Mouse (Mus musculus): ENCODE measurements at regions not wholly inside any gene's neighbourhood (a gene's known extent, or its start where the extent isn't known, plus 50 kb on each side); places are given as distances from the start of the nearest gene placed in this dataset.
"Not testable (repeated sequence)": the region's sequence is repeated elsewhere in the genome, so short reads cannot be mapped to it uniquely, and the experiment has no call there.

DNA sequence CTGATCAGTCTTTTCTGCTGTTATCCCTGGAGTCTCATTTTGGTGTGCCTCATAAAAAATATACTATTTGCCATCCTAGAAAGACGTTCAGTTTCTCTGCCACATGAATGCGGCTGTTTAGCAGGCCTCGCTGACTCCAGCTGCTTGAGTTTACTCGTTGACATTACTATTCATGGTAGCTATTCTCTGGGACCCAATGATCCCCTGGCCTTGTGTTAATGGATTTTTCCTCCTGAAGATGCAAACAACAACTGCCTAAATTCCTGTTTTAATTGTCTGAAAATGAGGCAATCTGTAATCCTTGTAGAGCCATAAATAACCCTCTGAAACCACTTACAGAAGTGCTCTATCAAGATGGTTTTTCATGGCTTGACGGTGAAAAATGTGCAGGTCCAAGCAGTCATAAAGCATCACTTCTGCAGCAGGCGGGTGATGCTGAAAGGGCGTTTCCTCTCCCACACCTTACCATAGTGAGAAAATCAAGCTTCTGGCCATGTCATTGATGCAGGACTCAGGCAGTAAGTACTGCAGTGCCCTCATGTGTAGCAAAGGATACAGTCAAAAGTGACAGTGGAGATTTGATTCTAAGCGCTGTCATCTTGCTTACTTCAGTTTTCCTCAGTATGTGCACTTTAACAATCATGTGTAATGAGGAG is 419.7 kb upstream of the Lrp1b start:
- DNase-seq: no peak

DNA sequence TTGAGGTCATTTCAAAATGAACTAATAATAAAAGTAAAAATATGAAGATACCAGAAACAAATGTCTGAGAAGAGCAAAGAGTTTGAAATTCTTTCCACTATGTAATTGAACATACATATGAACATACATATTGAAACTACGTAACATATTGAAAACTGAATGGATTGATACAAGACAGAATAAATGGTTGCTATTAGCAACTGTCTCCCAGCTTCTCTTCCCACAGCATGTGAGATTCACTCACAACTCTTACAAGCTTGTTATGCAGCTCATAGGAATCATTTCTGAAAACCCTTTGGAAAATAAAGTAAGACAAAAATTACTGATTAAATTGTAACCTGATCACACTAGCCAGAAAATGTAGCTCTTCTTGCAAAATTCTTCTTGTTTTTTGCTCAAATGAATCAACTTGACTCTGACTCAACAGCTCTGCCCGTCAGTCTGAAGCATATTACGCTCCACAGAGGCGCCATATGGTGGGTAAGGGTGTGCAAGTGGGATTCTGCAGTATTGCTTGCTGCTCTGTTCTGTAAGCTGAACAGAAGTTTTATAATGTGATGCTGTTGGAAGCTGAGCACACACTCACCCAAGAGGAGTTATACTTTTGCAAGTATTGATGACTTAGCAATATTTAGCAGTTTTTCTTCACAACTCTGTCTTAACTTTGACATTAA is 444.3 kb upstream of the Lrp1b start:
- DNase-seq: peak; percentile 10

DNA sequence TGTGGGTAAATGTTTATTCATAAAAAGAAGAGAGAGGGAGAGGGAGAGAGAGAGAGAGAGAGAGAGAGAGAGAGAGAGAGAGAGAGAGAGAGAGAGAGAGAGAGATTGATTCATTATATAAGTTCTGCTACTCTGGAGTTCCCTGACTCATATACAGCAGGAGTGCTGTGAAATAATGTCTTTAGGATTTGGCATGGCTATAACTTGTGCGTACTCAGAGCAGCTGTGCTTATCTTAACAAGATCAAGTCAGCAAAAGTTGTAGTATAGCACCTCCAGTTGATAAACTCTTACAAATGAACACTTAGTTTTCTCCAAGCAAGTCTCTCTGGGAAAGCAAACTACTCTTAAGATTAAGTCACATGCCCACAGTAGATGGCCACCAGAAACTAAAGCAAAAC is 435.3 kb upstream of the Kynu start:
- no peak for DNase-seq

DNA sequence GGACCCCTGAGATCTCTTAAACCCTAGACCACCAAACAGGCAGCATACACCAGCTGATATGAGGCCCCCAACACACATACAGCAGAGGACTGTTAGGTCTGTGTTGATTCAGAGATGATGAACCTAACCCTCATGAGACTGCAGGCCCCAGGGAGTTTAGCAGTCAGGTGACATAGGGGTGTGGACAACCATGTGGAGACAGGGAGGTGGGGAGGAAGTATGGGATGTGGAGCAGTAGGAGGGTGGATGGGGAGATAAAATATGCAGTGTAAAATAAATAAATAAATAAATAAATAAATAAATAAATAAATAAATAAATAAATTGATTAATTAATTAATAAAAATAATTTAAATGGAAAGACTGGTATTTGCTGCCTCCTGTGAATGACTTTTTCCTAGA is 401.6 kb upstream of the Kynu start:
- DNase-seq: no peak

GRCm38 (mm10) chr2:43182105-43182504 is 373.0 kb upstream of the Kynu start:
- DNase-seq: no peak

- not testable (repeated sequence) for DNase-seq
Observed at GRCm38 (mm10) chr2:43195531-43195930, 359.6 kb upstream of the Kynu start.

- no peak for DNase-seq
Observed at GRCm38 (mm10) chr2:43208223-43208622, 346.9 kb upstream of the Kynu start.

DNA sequence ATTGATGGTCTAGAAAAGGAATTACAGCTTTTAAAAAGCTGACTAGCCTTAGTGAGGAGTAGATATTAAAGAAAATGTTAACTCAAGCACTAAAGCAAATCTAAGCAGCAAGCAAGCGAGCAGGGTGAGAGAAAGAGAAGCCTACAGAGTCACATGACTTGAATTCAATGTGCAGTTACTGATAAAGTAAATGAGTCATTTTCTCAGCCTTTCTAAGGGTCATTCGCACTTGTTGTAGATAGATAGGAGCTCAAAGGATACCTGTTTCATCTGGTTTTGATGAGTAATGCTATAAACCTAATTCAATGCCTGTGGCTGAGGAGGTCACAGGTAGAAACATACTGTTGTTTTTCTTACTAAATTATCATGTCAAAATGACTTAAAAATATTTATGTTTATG is 341.2 kb upstream of the Kynu start:
- no peak for DNase-seq

DNA sequence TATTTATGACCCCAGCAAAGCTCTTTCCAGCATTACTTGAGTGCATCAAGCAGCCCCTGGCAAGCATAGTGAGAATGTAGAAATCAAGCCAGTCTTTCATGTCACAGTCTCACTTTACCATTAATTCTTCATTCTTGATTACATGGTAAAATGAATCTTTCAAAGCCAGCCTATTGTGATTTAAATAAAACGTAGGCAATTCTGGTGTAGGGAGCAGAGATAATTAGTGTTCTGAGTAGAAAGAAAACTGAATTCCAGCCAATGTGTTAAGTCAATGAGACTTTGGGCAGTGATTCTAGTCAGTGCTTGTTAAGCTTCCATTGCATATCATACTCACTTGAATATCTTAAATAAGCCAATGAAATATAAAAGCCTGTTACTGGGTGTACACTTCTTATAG is 338.0 kb upstream of the Kynu start:
- DNase-seq: no peak

GRCm38 (mm10) chr2:43222721-43223120 is 332.4 kb upstream of the Kynu start:
- no peak for DNase-seq

GRCm38 (mm10) chr2:43224728-43225127 is 330.4 kb upstream of the Kynu start:
- DNase-seq: not testable (repeated sequence)

DNA sequence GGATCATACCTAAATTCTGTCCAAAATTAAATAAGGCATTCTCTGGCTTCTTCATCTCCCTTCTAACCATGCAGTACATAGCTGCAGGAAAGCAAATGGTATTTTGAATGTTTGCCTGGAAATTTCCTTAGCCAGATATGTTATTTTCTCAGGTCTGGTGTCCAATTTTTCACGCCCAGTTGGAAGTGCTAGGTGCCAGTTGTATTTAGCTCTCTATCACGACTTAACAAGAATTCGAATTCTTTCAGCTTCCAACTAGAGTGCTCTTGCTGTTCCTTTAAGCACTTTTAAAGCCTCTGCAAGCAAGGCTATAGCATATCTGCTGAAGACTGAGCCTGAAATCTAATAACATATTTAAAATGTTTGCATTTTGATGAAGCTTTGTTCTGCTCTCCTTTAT is 308.3 kb upstream of the Kynu start:
- DNase-seq: no peak

GRCm38 (mm10) chr2:43248671-43249070 is 306.5 kb upstream of the Kynu start:
- DNase-seq: no peak

DNA sequence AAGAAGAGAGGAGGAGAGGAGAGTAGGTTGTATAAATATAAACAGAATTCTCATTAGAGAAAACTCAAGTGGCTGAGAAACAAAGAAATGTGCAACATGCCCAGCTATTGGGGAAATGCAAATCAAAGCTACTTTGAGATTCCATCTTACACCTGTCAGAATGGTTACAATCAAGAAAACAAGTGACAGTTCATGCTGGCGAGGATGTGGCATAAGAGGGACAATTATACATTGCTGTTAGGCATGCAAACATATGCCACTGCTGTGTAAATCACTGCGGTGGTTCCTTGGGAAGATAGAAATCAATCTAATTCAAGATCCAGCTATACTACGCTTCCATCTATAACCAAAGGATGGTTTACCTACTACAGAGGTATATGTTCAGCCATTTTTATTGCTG is 300.4 kb upstream of the Kynu start:
- DNase-seq: no peak

GRCm38 (mm10) chr2:43270802-43271201 is 284.3 kb upstream of the Kynu start:
- DNase-seq: no peak

DNA sequence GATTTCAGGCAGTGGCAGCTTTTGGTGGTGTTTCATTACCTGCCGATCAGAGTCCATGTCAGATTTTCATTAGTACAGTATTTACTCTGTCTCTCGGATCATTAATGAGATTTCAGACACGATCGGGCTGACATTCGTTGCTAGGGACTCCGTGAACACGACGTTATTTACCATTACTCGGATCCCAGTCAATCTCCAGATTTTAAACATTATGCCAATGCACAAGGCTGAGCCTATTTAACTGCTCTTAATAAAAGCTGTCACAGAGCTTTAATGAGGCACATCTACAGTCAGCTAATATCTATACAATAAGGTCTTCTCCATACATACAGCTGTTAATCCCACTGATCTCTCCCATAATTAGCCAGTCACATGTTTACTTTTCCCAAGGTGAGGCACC is 283.0 kb upstream of the Kynu start:
- DNase-seq: no peak

GRCm38 (mm10) chr2:43274012-43274411 is 281.1 kb upstream of the Kynu start:
- no peak for DNase-seq

- DNase-seq: no peak
Observed at GRCm38 (mm10) chr2:43295801-43296200, 259.3 kb upstream of the Kynu start.

DNA sequence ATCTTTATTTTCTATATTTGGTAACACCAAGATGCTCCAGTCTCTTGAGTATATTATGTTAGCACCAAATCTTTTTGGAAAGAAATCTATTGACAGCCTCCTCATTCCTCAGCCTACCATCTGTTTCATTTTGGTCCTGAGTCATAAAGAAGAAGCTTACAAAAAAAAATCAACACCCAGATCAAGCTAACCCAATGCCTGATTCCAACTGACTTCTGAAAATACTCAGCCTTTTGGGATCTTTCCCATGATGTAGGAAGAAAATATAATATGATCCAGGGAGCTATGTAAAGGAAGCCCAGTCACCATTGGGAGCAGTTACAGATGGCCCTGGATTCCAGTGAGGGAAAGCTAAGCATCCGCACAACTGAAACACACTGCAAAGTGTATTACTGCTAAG is 231.3 kb upstream of the Kynu start:
- DNase-seq: no peak

DNA sequence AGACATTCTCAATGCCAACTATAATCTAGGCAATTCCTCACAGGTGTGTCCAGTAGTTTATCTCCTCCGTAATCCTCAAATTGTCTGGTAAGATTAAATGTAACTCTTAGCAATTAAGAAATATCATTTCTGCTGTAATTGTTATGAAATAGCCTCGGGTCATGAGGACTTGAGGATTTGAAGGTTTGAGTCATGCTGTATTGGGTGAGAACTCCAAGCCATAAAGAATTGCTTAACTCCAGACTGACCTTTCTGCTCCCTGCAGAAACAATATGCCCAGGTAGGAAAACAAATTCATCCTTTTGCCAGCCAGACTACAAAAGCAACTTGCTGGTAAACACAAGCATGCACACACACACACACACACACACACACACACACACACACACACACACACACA is 190.8 kb upstream of the Kynu start:
- DNase-seq: no peak

DNA sequence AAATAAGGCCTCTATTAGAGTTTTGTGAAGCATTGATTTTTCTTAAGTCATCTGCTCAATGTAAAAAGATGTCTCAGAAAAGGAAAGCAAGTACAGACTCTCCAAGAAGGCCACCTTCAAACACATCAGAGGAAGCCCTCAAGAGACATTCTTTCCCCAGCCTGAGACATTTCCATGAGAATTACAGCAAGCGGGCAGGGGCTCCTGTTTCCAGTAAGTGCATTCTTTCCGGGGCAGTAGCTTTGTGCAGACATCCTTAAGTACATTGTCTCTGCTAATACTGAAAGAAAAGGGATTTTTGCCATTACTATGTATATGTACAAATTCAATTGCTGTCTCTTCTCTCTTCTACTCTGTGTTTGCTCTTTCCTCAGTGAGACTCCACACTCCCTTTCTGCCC is 189.3 kb upstream of the Kynu start:
- no peak for DNase-seq

DNA sequence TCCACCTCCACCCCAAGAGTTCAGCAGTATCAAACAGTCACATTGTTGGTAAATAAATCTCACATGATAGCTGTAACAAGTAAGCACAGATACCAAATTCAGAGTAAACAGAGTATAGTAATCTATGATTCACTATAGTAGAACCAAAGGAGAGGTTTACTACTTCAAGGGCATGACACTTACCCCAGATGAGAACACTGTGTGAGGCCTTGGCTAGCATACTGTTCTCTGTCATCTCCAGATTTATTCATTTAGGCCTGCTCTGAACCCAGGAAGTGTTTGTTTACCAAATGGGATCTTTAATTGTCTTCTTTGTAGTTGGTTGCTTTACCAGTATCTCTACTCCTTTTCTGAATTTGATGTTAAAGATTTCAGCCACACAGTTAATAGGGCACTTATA is 151.8 kb upstream of the Kynu start:
- no peak for DNase-seq

DNA sequence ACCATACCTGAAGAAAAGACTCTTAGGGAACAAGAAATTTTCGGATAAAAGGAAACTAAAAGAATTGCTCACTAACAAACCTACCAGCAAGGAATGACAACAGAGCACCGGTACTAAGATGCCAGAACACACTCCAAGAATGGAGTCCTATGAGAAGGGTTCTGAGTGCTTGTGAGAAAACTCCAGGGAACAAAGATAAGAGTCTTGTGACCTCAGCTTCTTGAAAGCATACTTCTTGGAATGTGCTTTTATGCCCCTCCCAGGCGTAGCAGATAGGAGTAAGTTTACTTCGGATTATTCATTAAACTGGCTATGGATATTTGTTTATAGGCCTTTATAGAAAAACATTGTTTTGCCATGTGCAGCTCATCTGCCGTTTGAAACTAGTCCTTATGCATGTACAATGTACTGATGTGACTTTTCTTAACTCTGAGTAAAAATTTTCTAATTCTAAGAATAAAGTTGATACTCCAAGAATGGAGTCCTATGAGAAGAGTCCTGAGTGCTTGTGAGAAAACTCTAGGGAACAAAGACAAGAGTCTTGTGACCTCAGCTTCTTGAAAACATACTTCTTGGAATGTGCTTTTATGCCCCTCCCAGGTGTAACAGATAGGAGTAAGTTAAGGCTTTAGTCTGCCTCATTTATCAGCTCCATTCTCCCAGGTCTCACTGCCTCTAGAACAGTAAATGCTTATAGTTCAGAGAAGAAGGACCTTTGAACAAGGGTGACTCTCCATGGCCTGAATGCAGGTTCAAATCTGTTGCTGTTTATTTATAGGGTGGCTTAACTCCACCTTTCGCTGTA is 150.8 kb upstream of the Kynu start:
- no peak for DNase-seq

DNA sequence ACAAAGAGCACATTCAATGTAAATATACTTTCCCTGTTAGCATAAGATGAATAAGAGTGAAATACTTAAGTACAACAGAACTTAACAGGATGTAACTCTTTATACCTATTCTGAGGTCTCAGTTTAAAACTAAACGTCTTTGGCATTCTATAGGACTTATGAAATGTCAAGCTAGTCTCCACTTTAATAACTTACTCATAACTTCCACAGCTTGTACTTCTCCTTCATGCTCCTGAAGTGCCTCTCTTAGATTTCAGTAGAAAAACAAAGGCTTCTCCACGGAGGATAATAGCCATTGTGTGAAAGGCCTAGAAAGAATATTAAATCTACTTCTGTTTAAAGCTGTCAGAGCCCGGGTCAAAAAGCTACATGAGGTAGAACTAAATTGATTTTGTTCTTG is 117.9 kb upstream of the Kynu start:
- DNase-seq: no peak

Data from right cerebral cortex, postnatal 4 days (tissue).